Mouse (Mus musculus) midbrain, embryonic 16.5 days (tissue): ENCODE results near the gene Mki67. TPM values are rescaled to one million over a fixed set of nuclear protein-coding genes. Genes with fewer than 3 reads are reported as not detected.

Source experiments
- ATAC-seq: fragments of 200-750 bp; cut with Nextera tagmentation; 2 replicates; pipeline ENCODE4 v1.8.0; 2017; ENCODE audit warnings: moderate TSS enrichment
- H3K27ac ChIP-seq: fragments of 300-500 bp; sonication (generic); 2 replicates; pipeline ENCODE4 v1.5.1; 2014; ENCODE audit warnings: mild to moderate bottlenecking, low read length, mixed read lengths
- H3K27me3 ChIP-seq: fragments of 300-500 bp; sonication (generic); 2 replicates; pipeline ENCODE4 v1.6.1; 2014; ENCODE audit warnings: low read depth, low read length, mixed read lengths; ENCODE audit not compliant: control insufficient read depth, insufficient read depth
- H3K36me3 ChIP-seq: fragments of 300-500 bp; sonication (generic); 2 replicates; pipeline ENCODE4 v1.6.1; 2014; ENCODE audit warnings: mild to moderate bottlenecking, low read length, moderate library complexity, mixed read lengths; ENCODE audit not compliant: control insufficient read depth, insufficient read depth
- H3K4me1 ChIP-seq: fragments of 300-500 bp; sonication (generic); 2 replicates; pipeline ENCODE4 v1.6.1; 2014; ENCODE audit warnings: mild to moderate bottlenecking, low read length, mixed read lengths; ENCODE audit not compliant: control insufficient read depth, insufficient read depth
- H3K4me2 ChIP-seq: fragments of 300-500 bp; sonication (generic); 2 replicates; pipeline ENCODE4 v1.6.1; 2014; ENCODE audit warnings: mild to moderate bottlenecking, low read length, mixed read lengths
- H3K4me3 ChIP-seq: fragments of 300-500 bp; sonication (generic); 2 replicates; pipeline ENCODE4 v1.5.1; 2014; ENCODE audit warnings: low read depth, mild to moderate bottlenecking, low read length, moderate library complexity, mixed read lengths
- H3K9ac ChIP-seq: fragments of 300-500 bp; sonication (generic); 2 replicates; pipeline ENCODE4 v1.6.1; 2014; ENCODE audit warnings: low read depth, low read length, mixed read lengths
- H3K9me3 ChIP-seq: fragments of 300-500 bp; sonication (generic); replicated peaks from 2 replicates; pipeline ENCODE4 v1.6.1; 2014; ENCODE audit warnings: mild to moderate bottlenecking, low read length, mixed read lengths; ENCODE audit not compliant: control insufficient read depth, poor library complexity, severe bottlenecking
- WGBS: fragments of 180-500 bp; shearing (Covaris S2); extraction: QIAGEN DNeasy Blood & Tissue Kit; methylation state at CpG from one replicate; pipeline ENCODE4 v1.1.7; 2014; 5-methylcytosine and 5-hydroxymethylcytosine counted together
- polyA plus RNA-seq: library from polyadenylated mRNA; unstranded; fragments of >200 nt; fragmentation: Nextera tagmentation; extraction: Ambion mirVana; gene quantifications from 2 replicates; pipeline ENCODE4 v1.2.1, GENCODE M21; 2015

Gene Mki67
- polyA plus RNA-seq, 1 experiment from 2014 or later: 3.3 TPM

GRCm38 (mm10) chr7:135745091-135745490, 28.9 kb upstream of the Mki67 start:
- Histone ChIP-seq H3K27me3 (no peaks in the 10 kb centered on the region), H3K4me1 (no peaks in the 10 kb centered on the region), H3K27ac (no peak overlapping the region), H3K4me3 (no peak overlapping the region), H3K36me3 (no peaks in the 10 kb centered on the region), H3K4me2 (no peak overlapping the region), H3K9ac (no peak overlapping the region), H3K9me3 (no peaks in the 10 kb centered on the region)
- ATAC-seq: no peak
- WGBS: 55% methylated on average over 2 of the region's 2 CpGs

GRCm38 (mm10) chr7:135740453-135740852, 24.3 kb upstream of the Mki67 start:
- H3K36me3 ChIP-seq: no peaks in the 10 kb centered on the region
- ATAC-seq: no peak

GRCm38 (mm10) chr7:135736581-135736886, 20.4 kb upstream of the Mki67 start:
- Histone ChIP-seq H3K27ac (no peak overlapping the region), H3K27me3 (no peaks in the 10 kb centered on the region), H3K9me3 (no peaks in the 10 kb centered on the region), H3K9ac (no peak overlapping the region), H3K4me2 (no peak overlapping the region), H3K4me3 (no peak overlapping the region), H3K36me3 (no peaks in the 10 kb centered on the region), H3K4me1 (no peaks in the 10 kb centered on the region; the same call in 1 of the 2 replicates)
- ATAC-seq: 0 out of 2 replicates have a peak, but pooled peaks have one; percentile 42
- WGBS: 37% methylated on average over 3 of the region's 3 CpGs

More at GRCm38 (mm10) chr7:135740453-135740852, 24.3 kb upstream of the Mki67 start:
- no peak overlapping the region for H3K4me2 ChIP-seq
- H3K4me3 ChIP-seq: no peak overlapping the region
- H3K27me3 ChIP-seq: no peaks in the 10 kb centered on the region
- WGBS: 75% methylated on average over 3 of the region's 3 CpGs
- no peak overlapping the region for H3K27ac ChIP-seq
- no peaks in the 10 kb centered on the region; the same call in 1 of the 2 replicates for H3K4me1 ChIP-seq
- H3K9ac ChIP-seq: no peak overlapping the region
- H3K9me3 ChIP-seq: no peaks in the 10 kb centered on the region

DNA sequence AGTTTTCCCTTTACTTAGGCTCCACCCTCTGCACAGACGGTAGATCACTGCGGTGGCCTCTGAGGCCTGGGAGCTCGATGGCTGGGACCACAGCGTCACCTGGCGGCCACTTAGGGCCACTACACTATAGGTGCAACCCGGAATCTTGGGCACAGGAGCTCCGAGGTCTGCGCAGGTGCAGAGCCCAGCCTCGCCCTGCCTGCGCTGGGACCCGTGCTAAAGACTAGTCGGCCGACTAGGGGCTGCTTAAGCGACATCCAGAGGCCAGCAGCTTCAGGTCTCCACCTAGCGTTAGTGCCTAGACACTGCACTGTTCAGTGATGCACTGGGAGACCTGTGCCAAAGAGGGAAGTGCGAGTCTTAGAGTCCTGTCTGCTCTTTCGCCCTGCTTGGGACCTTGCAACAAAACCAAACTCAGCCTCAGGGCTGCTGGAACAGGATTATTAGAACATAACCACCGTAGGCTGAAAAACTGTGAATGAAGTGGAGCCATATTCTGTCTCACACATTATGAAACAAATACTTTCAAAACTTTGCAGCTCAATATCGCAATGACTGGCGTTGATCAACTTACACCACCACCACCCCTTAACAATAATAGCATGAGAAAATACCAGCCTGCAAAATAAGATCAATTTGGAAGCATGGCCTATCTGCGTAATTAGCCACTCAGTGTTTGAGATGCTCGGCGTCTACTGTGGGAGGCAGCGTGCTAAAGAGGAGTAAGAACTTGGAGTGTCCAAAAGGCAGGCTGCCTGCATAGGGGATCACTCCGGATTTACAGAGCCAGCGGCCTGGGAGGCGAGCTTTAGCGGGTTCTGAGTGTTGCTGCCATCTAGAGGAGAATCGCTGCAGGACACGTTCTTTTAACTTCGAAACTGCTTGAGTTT, 19.8 kb upstream of the Mki67 start:
- Histone ChIP-seq H3K27me3 (no peaks in the 10 kb centered on the region), H3K36me3 (no peaks in the 10 kb centered on the region), H3K27ac (peak overlapping the region; percentile 38; the same call in 1 of the 2 replicates), H3K9ac (no peak overlapping the region), H3K9me3 (no peaks in the 10 kb centered on the region), H3K4me3 (no peak overlapping the region), H3K4me2 (peak overlapping the region; percentile 54), H3K4me1 (no peaks in the 10 kb centered on the region; the same call in 1 of the 2 replicates)
- 15% methylated on average over 31 of the region's 31 CpGs for WGBS
- ATAC-seq: peak; percentile 95

DNA sequence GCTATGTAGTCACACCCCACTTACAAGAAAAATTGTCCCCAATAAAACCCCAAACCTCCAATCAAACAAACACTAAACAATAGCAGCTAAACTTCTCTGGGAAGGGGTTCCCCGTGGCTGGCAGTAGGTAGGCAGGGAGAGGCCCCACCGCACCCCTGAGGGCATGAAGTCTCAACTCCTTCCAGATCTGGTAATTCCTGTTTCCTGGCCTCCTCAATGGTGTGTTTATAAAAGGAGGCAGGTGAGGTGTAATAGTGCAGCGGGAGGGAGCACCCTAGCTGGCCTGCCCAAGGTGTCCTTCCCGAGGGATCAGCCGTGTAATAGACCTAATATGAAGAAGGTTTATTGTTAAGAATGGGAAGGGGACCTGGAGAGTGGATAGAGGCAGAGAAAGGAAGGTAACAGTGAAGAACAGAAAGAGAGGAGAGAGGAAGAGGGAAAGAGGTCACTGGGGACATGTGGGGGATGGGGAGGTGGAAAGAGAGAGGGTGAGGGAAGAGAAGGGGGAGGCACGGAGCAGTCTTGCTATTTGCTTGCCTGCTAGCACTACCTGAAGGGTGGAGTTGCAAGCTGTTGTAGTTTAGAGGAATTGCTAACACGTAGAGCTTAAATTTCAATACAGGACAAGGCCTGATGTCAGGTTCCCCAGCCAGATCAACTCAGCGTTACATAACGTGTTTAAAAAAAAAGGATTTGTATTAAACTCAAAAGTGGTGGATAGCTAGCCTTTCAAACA, 18.9 kb upstream of the Mki67 start:
- ATAC-seq: peak; percentile 8; the same call in 1 of the 2 replicates
- WGBS: 89% methylated on average over 9 of the region's 9 CpGs
- no peak overlapping the region for H3K9ac ChIP-seq
- H3K27me3 ChIP-seq: no peaks in the 10 kb centered on the region
- H3K9me3 ChIP-seq: no peaks in the 10 kb centered on the region
- no peak overlapping the region for H3K4me3 ChIP-seq
- no peak overlapping the region for H3K27ac ChIP-seq
- H3K4me1 ChIP-seq: no peaks in the 10 kb centered on the region; the same call in 1 of the 2 replicates
- H3K36me3 ChIP-seq: no peaks in the 10 kb centered on the region
- peak overlapping the region; percentile 54; the same call in 1 of the 2 replicates for H3K4me2 ChIP-seq

DNA sequence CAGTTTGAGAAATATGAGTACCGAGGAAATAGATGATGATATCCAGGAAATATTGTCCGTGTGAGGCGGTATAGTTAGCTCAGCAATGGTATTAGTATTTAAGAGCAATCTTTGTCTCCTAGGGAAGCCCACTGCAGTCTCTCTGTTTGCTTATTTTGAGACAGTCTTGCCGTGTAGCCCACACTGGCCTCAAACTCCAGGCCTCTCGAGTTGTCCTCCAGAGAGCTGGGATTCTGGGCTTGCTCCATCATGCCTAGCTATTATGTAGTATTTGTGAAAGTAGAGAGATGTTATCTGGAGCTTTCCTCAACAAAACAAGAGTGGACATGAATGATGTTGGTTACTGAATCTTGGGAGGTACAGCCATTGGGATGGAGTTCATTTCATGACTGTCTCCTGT, 18.2 kb upstream of the Mki67 start:
- Histone ChIP-seq H3K36me3 (no peaks in the 10 kb centered on the region), H3K27me3 (no peaks in the 10 kb centered on the region), H3K27ac (no peak overlapping the region), H3K4me1 (no peaks in the 10 kb centered on the region; the same call in 1 of the 2 replicates), H3K9ac (no peak overlapping the region), H3K9me3 (no peaks in the 10 kb centered on the region), H3K4me3 (no peak overlapping the region), H3K4me2 (no peak overlapping the region)
- 93% methylated on average over 5 of the region's 5 CpGs for WGBS
- no peak for ATAC-seq

DNA sequence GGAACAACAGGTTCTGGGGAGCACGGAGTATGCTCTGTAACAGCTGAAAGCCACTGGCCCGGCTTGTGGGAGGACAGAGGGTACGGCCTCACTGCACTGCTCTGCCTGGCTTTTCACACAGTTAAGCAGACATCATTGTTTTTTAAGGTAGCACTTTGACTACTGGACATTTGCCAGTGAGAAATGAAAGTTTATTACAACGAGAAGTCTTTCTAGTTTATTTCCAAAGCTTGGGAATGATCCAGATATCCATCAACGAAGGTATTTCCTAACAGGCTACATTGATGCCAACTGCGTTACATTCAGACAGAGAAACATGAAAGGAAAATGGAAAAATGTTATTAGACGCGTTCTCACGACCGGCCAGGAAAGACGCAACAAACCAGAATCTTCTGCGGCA, 11.9 kb upstream of the Mki67 start:
- Histone ChIP-seq H3K27ac (no peak overlapping the region), H3K36me3 (no peaks in the 10 kb centered on the region), H3K4me1 (no peaks in the 10 kb centered on the region), H3K27me3 (no peaks in the 10 kb centered on the region), H3K4me3 (no peak overlapping the region), H3K9me3 (no peaks in the 10 kb centered on the region), H3K9ac (no peak overlapping the region), H3K4me2 (no peak overlapping the region)
- no peak for ATAC-seq
- 95% methylated on average over 12 of the region's 12 CpGs for WGBS

GRCm38 (mm10) chr7:135726707-135727106, 10.5 kb upstream of the Mki67 start:
- WGBS: 81% methylated on average over 1 of the region's 1 CpGs
- no peak overlapping the region for H3K4me2 ChIP-seq
- H3K36me3 ChIP-seq: no peaks in the 10 kb centered on the region
- no peak overlapping the region for H3K27ac ChIP-seq
- H3K4me1 ChIP-seq: no peaks in the 10 kb centered on the region
- H3K9ac ChIP-seq: no peak overlapping the region
- H3K4me3 ChIP-seq: no peak overlapping the region
- H3K27me3 ChIP-seq: no peaks in the 10 kb centered on the region
- ATAC-seq: no peak
- H3K9me3 ChIP-seq: no peaks in the 10 kb centered on the region
